Mouse (Mus musculus): Measurements from ENCODE around the gene Olfml3. TPM values are rescaled to one million over a fixed set of nuclear protein-coding genes. Genes with fewer than 3 reads are reported as not detected.

Olfml3 gene
- polyA plus RNA-seq, 1 experiment from 2014 or later, result 66.6 TPM

- no peak for ATAC-seq (replicated peaks; ENCODE audit: low FRiP score, low TSS enrichment, low read depth)
- no peak for DNase-seq (ENCODE audit: low spot score)
- 85% methylated on average over 15 of the region's 15 CpGs for WGBS
- Histone ChIP-seq H3K4me1 (replicated peaks; ENCODE audit: control insufficient read depth, insufficient read depth, low read length) (no peaks in the 10 kb centered on the region; the same call in 1 of the 2 replicates), H3K9me3 (ENCODE audit: control insufficient read depth, low read length) (no peaks in the 10 kb centered on the region), H3K4me3 (ENCODE audit: low read depth, low read length) (no peak overlapping the region), H3K27me3 (replicated peaks; ENCODE audit: control insufficient read depth, insufficient read depth, low read length) (no peaks in the 10 kb centered on the region), H3K9ac (ENCODE audit: low read length) (no peak overlapping the region), H3K36me3 (ENCODE audit: control insufficient read depth, insufficient read depth, low read length) (peaks cover 38% of the 10 kb centered on the region), H3K4me2 (ENCODE audit: low read length) (no peak overlapping the region), H3K27ac (ENCODE audit: low read depth) (no peak overlapping the region)
Observed at GRCm38 (mm10) chr3:103774009-103774408, 36.2 kb upstream of the Olfml3 start.

GRCm38 (mm10) chr3:103773508-103773907, 35.7 kb upstream of the Olfml3 start:
- no peaks in the 10 kb centered on the region for H3K9me3 ChIP-seq (ENCODE audit: control insufficient read depth, low read length)
- H3K27me3 ChIP-seq (replicated peaks; ENCODE audit: control insufficient read depth, insufficient read depth, low read length), result no peaks in the 10 kb centered on the region
- peaks cover 42% of the 10 kb centered on the region for H3K36me3 ChIP-seq (ENCODE audit: control insufficient read depth, insufficient read depth, low read length)
- no peak overlapping the region for H3K4me2 ChIP-seq (ENCODE audit: low read length)
- DNase-seq (ENCODE audit: low spot score) (no peak), ATAC-seq (replicated peaks; ENCODE audit: low FRiP score, low TSS enrichment, low read depth) (no peak)
- no peak overlapping the region for H3K9ac ChIP-seq (ENCODE audit: low read length)
- H3K4me3 ChIP-seq (ENCODE audit: low read depth, low read length), result no peak overlapping the region
- no peaks in the 10 kb centered on the region; the same call in 1 of the 2 replicates for H3K4me1 ChIP-seq (replicated peaks; ENCODE audit: control insufficient read depth, insufficient read depth, low read length)
- WGBS, result 76% methylated on average over 3 of the region's 3 CpGs
- H3K27ac ChIP-seq (ENCODE audit: low read depth), result no peak overlapping the region

GRCm38 (mm10) chr3:103772846-103773245, 35.0 kb upstream of the Olfml3 start:
- 82% methylated on average over 4 of the region's 4 CpGs for WGBS
- no peaks in the 10 kb centered on the region for H3K9me3 ChIP-seq (ENCODE audit: control insufficient read depth, low read length)
- no peak overlapping the region for H3K4me2 ChIP-seq (ENCODE audit: low read length)
- ATAC-seq (replicated peaks; ENCODE audit: low FRiP score, low TSS enrichment, low read depth), result no peak
- no peak overlapping the region for H3K9ac ChIP-seq (ENCODE audit: low read length)
- H3K4me3 ChIP-seq (ENCODE audit: low read depth, low read length), result no peak overlapping the region
- DNase-seq (ENCODE audit: low spot score), result no peak
- no peak overlapping the region for H3K27ac ChIP-seq (ENCODE audit: low read depth)
- peaks cover 44% of the 10 kb centered on the region for H3K36me3 ChIP-seq (ENCODE audit: control insufficient read depth, insufficient read depth, low read length)
- no peaks in the 10 kb centered on the region; the same call in 1 of the 2 replicates for H3K4me1 ChIP-seq (replicated peaks; ENCODE audit: control insufficient read depth, insufficient read depth, low read length)
- H3K27me3 ChIP-seq (replicated peaks; ENCODE audit: control insufficient read depth, insufficient read depth, low read length), result no peaks in the 10 kb centered on the region

- Histone ChIP-seq H3K27ac (ENCODE audit: low read depth) (no peak overlapping the region), H3K4me1 (replicated peaks; ENCODE audit: control insufficient read depth, insufficient read depth, low read length) (no peaks in the 10 kb centered on the region; the same call in 1 of the 2 replicates), H3K9ac (ENCODE audit: low read length) (no peak overlapping the region), H3K9me3 (ENCODE audit: control insufficient read depth, low read length) (no peaks in the 10 kb centered on the region), H3K36me3 (ENCODE audit: control insufficient read depth, insufficient read depth, low read length) (peaks cover 37% of the 10 kb centered on the region), H3K4me2 (ENCODE audit: low read length) (no peak overlapping the region), H3K4me3 (ENCODE audit: low read depth, low read length) (no peak overlapping the region), H3K27me3 (replicated peaks; ENCODE audit: control insufficient read depth, insufficient read depth, low read length) (no peaks in the 10 kb centered on the region)
- DNase-seq (ENCODE audit: low spot score) (no peak), ATAC-seq (replicated peaks; ENCODE audit: low FRiP score, low TSS enrichment, low read depth) (no peak)
- WGBS, result 69% methylated on average over 9 of the region's 9 CpGs
Observed at GRCm38 (mm10) chr3:103771531-103772130, 33.8 kb upstream of the Olfml3 start.

GRCm38 (mm10) chr3:103766789-103767188, 29.0 kb upstream of the Olfml3 start:
- Histone ChIP-seq H3K4me1 (replicated peaks; ENCODE audit: control insufficient read depth, insufficient read depth, low read length) (no peaks in the 10 kb centered on the region; the same call in 1 of the 2 replicates), H3K4me2 (ENCODE audit: low read length) (no peak overlapping the region), H3K36me3 (ENCODE audit: control insufficient read depth, insufficient read depth, low read length) (peaks cover 53% of the 10 kb centered on the region), H3K9ac (ENCODE audit: low read length) (no peak overlapping the region), H3K27ac (ENCODE audit: low read depth) (no peak overlapping the region), H3K9me3 (ENCODE audit: control insufficient read depth, low read length) (no peaks in the 10 kb centered on the region), H3K4me3 (ENCODE audit: low read depth, low read length) (no peak overlapping the region), H3K27me3 (replicated peaks; ENCODE audit: control insufficient read depth, insufficient read depth, low read length) (no peaks in the 10 kb centered on the region)
- 79% methylated on average over 3 of the region's 3 CpGs for WGBS
- no peak for DNase-seq (ENCODE audit: low spot score)
- ATAC-seq (replicated peaks; ENCODE audit: low FRiP score, low TSS enrichment, low read depth), result no peak

- Histone ChIP-seq H3K4me2 (ENCODE audit: low read length) (no peak overlapping the region), H3K4me3 (ENCODE audit: low read depth, low read length) (no peak overlapping the region), H3K9ac (ENCODE audit: low read length) (no peak overlapping the region), H3K9me3 (ENCODE audit: control insufficient read depth, low read length) (no peaks in the 10 kb centered on the region), H3K27me3 (replicated peaks; ENCODE audit: control insufficient read depth, insufficient read depth, low read length) (no peaks in the 10 kb centered on the region), H3K36me3 (ENCODE audit: control insufficient read depth, insufficient read depth, low read length) (peaks cover 91% of the 10 kb centered on the region), H3K4me1 (replicated peaks; ENCODE audit: control insufficient read depth, insufficient read depth, low read length) (no peaks in the 10 kb centered on the region), H3K27ac (ENCODE audit: low read depth) (no peak overlapping the region)
- ATAC-seq (replicated peaks; ENCODE audit: low FRiP score, low TSS enrichment, low read depth) (no peak), DNase-seq (ENCODE audit: low spot score) (no peak)
- WGBS, result 75% methylated on average over 5 of the region's 5 CpGs
Observed at GRCm38 (mm10) chr3:103759261-103759970, 21.6 kb upstream of the Olfml3 start.

- H3K4me3 ChIP-seq (ENCODE audit: low read depth, low read length), result no peak overlapping the region
- H3K27ac ChIP-seq (ENCODE audit: low read depth), result no peak overlapping the region
- peaks cover 92% of the 10 kb centered on the region for H3K36me3 ChIP-seq (ENCODE audit: control insufficient read depth, insufficient read depth, low read length)
- no peaks in the 10 kb centered on the region for H3K9me3 ChIP-seq (ENCODE audit: control insufficient read depth, low read length)
- DNase-seq (ENCODE audit: low spot score), result no peak
- no peak overlapping the region for H3K4me2 ChIP-seq (ENCODE audit: low read length)
- H3K9ac ChIP-seq (ENCODE audit: low read length), result no peak overlapping the region
- no peak for ATAC-seq (replicated peaks; ENCODE audit: low FRiP score, low TSS enrichment, low read depth)
- H3K4me1 ChIP-seq (replicated peaks; ENCODE audit: control insufficient read depth, insufficient read depth, low read length), result no peaks in the 10 kb centered on the region
- WGBS, result 92% methylated on average over 7 of the region's 7 CpGs
- no peaks in the 10 kb centered on the region for H3K27me3 ChIP-seq (replicated peaks; ENCODE audit: control insufficient read depth, insufficient read depth, low read length)
Observed at GRCm38 (mm10) chr3:103758456-103758855, 20.7 kb upstream of the Olfml3 start.

- Histone ChIP-seq H3K4me1 (replicated peaks; ENCODE audit: control insufficient read depth, insufficient read depth, low read length) (no peaks in the 10 kb centered on the region), H3K9ac (ENCODE audit: low read length) (no peak overlapping the region), H3K9me3 (ENCODE audit: control insufficient read depth, low read length) (no peaks in the 10 kb centered on the region), H3K4me3 (ENCODE audit: low read depth, low read length) (no peak overlapping the region), H3K36me3 (ENCODE audit: control insufficient read depth, insufficient read depth, low read length) (peaks cover 92% of the 10 kb centered on the region), H3K27me3 (replicated peaks; ENCODE audit: control insufficient read depth, insufficient read depth, low read length) (no peaks in the 10 kb centered on the region), H3K27ac (ENCODE audit: low read depth) (no peak overlapping the region), H3K4me2 (ENCODE audit: low read length) (no peak overlapping the region)
- no peak for ATAC-seq (replicated peaks; ENCODE audit: low FRiP score, low TSS enrichment, low read depth)
- DNase-seq (ENCODE audit: low spot score), result no peak
- WGBS, result 78% methylated on average over 2 of the region's 2 CpGs
Observed at GRCm38 (mm10) chr3:103756920-103757319, 19.1 kb upstream of the Olfml3 start.

- ATAC-seq (replicated peaks; ENCODE audit: low FRiP score, low TSS enrichment, low read depth) (no peak), DNase-seq (ENCODE audit: low spot score) (no peak)
- Histone ChIP-seq H3K4me1 (replicated peaks; ENCODE audit: control insufficient read depth, insufficient read depth, low read length) (no peaks in the 10 kb centered on the region), H3K9me3 (ENCODE audit: control insufficient read depth, low read length) (no peaks in the 10 kb centered on the region), H3K36me3 (ENCODE audit: control insufficient read depth, insufficient read depth, low read length) (peaks cover 90% of the 10 kb centered on the region), H3K9ac (ENCODE audit: low read length) (no peak overlapping the region), H3K4me2 (ENCODE audit: low read length) (no peak overlapping the region), H3K27ac (ENCODE audit: low read depth) (no peak overlapping the region), H3K27me3 (replicated peaks; ENCODE audit: control insufficient read depth, insufficient read depth, low read length) (no peaks in the 10 kb centered on the region), H3K4me3 (ENCODE audit: low read depth, low read length) (no peak overlapping the region)
- 65% methylated on average over 3 of the region's 3 CpGs for WGBS
Observed at GRCm38 (mm10) chr3:103755351-103755750, 17.6 kb upstream of the Olfml3 start.

Data from intestine, embryonic 14.5 days (tissue).